Mouse (Mus musculus) neural tube, embryonic 14.5 days (tissue): ENCODE measurements around the gene Xpo6. TPM values are rescaled to one million over a fixed set of nuclear protein-coding genes. Genes with fewer than 3 reads are reported as not detected.

Experiments used
- polyA plus RNA-seq: library from polyadenylated mRNA; unstranded; fragments of >200 nt; fragmentation: Nextera tagmentation; extraction: Ambion mirVana; gene quantifications from 2 replicates; pipeline ENCODE4 v1.2.1, GENCODE M21; 2014

Gene Xpo6
- polyA plus RNA-seq, 1 experiment from 2014 or later, result 77.2 TPM

Other genes with a start within 250 kb of the Xpo6 start
- 14.5 and 15.5 TPM in 2 replicates for gene Gsg1l, start 118.1 kb downstream of the Xpo6 start, polyA plus RNA-seq
- gene Sbk1, start 72.1 kb upstream of the Xpo6 start, polyA plus RNA-seq, result 232 and 271 TPM in 2 replicates
- gene Lat, start 169.1 kb upstream of the Xpo6 start, polyA plus RNA-seq, result 1.0 and 1.3 TPM in 2 replicates
- 63.4 and 64.5 TPM in 2 replicates for gene Spns1, start 176.9 kb upstream of the Xpo6 start, polyA plus RNA-seq
- gene Nfatc2ip, start 196.2 kb upstream of the Xpo6 start, polyA plus RNA-seq, result 3.4 TPM in 2 replicates
- gene Cd19, start 214.4 kb upstream of the Xpo6 start, polyA plus RNA-seq, result not detected in 2 replicates
- gene Rabep2, start 228.3 kb upstream of the Xpo6 start, polyA plus RNA-seq, result 19.8 and 22.3 TPM in 2 replicates